Mouse (Mus musculus) kidney, adult 10 weeks (tissue): Measurements from ENCODE around the gene Olfr1392. TPM values are rescaled to one million over a fixed set of nuclear protein-coding genes. Genes with fewer than 3 reads are reported as not detected.

Experiments used
- polyA plus RNA-seq: library from polyadenylated mRNA; stranded (reverse); fragments of 350-450 nt; fragmentation: Illumina TruSeq; extraction: RNeasy Lipid Tissue Mini Kit (QIAGEN cat#74804); gene quantifications from one replicate; pipeline ENCODE4 v1.2.3, GENCODE M21; 2014; ENCODE audit warnings: low read depth, low replicate concordance

Gene Olfr1392
- polyA plus RNA-seq, result 0.24 TPM

GRCm38 (mm10) chr11:49284982-49285381, at the start of gene Olfr1392:
Gene Olfr1392, plus strand, starts transcription at chr11:49285282.

GRCm38 (mm10) chr11:49243727-49244594, 41.1 kb upstream of the Olfr1392 start, which contains the start of gene Mgat1:
Gene Mgat1, plus strand, starts transcription at chr11:49244191.

GRCm38 (mm10) chr11:49278222-49278621, 6.9 kb upstream of the Olfr1392 start, which contains the start of gene Olfr1393:
Gene Olfr1393, plus strand, starts transcription at chr11:49278304.

GRCm38 (mm10) chr11:49304441-49304840, 19.4 kb downstream of the Olfr1392 start, which contains the start of gene Olfr10:
Gene Olfr10, plus strand, starts transcription at chr11:49304741.

GRCm38 (mm10) chr11:49322442-49322841, 37.4 kb downstream of the Olfr1392 start, which contains the start of gene Olfr1391:
Gene Olfr1391, plus strand, starts transcription at chr11:49322742.

GRCm38 (mm10) chr11:49334888-49335287, 49.8 kb downstream of the Olfr1392 start, which contains the start of gene Olfr1390:
Gene Olfr1390, plus strand, starts transcription at chr11:49335188.

Other genes starting within 250 kb of the Olfr1392 start
- gene 9930111J21Rik2, start 234.0 kb upstream of the Olfr1392 start, polyA plus RNA-seq, result 12.1 TPM
- 15.1 TPM for gene Tgtp2, start 221.1 kb upstream of the Olfr1392 start, polyA plus RNA-seq
- 7.9 TPM for gene Ifi47, start 208.7 kb upstream of the Olfr1392 start, polyA plus RNA-seq
- gene Olfr1396, start 170.4 kb upstream of the Olfr1392 start, polyA plus RNA-seq, result 2.2 TPM
- not detected for gene Olfr1395, start 143.0 kb upstream of the Olfr1392 start, polyA plus RNA-seq
- not detected for gene Olfr1394, start 130.9 kb upstream of the Olfr1392 start, polyA plus RNA-seq
- gene Btnl9, start 98.1 kb upstream of the Olfr1392 start, polyA plus RNA-seq, result 20.0 TPM
- 91.5 TPM for gene Zfp62, start 82.0 kb upstream of the Olfr1392 start, polyA plus RNA-seq
- 38.5 TPM for gene Mgat1, start 41.1 kb upstream of the Olfr1392 start, polyA plus RNA-seq
- 1.4 TPM for gene Olfr1393, start 7.0 kb upstream of the Olfr1392 start, polyA plus RNA-seq
- not detected for gene Olfr10, start 19.5 kb downstream of the Olfr1392 start, polyA plus RNA-seq
- gene Olfr1391, start 37.5 kb downstream of the Olfr1392 start, polyA plus RNA-seq, result not detected
- not detected for gene Olfr1390, start 49.9 kb downstream of the Olfr1392 start, polyA plus RNA-seq
- gene Olfr1389, start 137.8 kb downstream of the Olfr1392 start, polyA plus RNA-seq, result not detected
- not detected for gene Olfr1388, start 151.3 kb downstream of the Olfr1392 start, polyA plus RNA-seq
- not detected for gene Olfr1387, start 170.1 kb downstream of the Olfr1392 start, polyA plus RNA-seq
- not detected for gene Olfr1386, start 179.8 kb downstream of the Olfr1392 start, polyA plus RNA-seq
- gene Olfr1385, start 203.8 kb downstream of the Olfr1392 start, polyA plus RNA-seq, result not detected
- not detected for gene Olfr1384, start 221.4 kb downstream of the Olfr1392 start, polyA plus RNA-seq
- gene Olfr1383, start 234.4 kb downstream of the Olfr1392 start, polyA plus RNA-seq, result not detected
- gene Olfr1382, start 243.0 kb downstream of the Olfr1392 start, polyA plus RNA-seq, result not detected